Mouse (Mus musculus): ENCODE results near the gene Rhbg. TPM values are rescaled to one million over a fixed set of nuclear protein-coding genes. Genes with fewer than 3 reads are reported as not detected.

The Rhbg gene
- polyA plus RNA-seq, 1 experiment from 2014 or later = 0.19 TPM

DNA sequence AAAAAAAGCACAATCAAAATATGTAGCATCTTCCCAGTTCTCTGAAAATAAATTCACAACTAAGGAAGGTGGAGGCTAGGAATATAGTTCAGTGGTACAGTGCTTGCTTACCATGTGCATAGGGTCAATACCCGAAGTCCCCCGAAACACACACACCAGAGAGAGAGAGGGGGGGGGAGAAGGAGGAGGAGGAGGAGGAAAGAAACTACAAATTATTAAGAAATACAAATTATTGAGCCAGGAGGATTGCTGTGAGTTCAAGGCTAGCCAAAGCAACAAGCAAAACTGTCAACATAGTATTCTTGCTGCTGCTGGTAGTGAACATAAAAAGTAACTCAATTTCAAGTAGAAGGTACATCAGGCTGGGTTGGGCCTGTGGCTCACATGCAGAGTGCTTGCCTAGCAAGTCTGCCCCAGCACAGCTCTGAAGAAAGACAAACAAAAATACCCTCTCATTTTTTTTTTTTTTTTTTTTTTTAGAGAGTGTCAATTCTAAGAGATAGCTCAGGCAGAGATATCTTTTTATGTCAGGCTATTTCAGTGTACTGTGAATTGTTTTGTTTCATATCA, 54.9 kb downstream of the Rhbg start:
- H3K9ac ChIP-seq = no peak overlapping the region
- H3K4me1 ChIP-seq (replicated peaks) = peaks cover 11% of the 10 kb centered on the region
- WGBS = 45% methylated on average over 2 of the region's 2 CpGs
- H3K4me3 ChIP-seq = no peak overlapping the region
- no peak overlapping the region for H3K4me2 ChIP-seq
- peaks cover 97% of the 10 kb centered on the region for H3K27me3 ChIP-seq (replicated peaks)
- no peaks in the 10 kb centered on the region for H3K36me3 ChIP-seq
- H3K27ac ChIP-seq (ENCODE audit: poor library complexity, severe bottlenecking) = no peak overlapping the region
- ATAC-seq (ENCODE audit: insufficient number of reproducible peaks, low FRiP score) = no peak
- H3K9me3 ChIP-seq (replicated peaks) = no peaks in the 10 kb centered on the region

DNA sequence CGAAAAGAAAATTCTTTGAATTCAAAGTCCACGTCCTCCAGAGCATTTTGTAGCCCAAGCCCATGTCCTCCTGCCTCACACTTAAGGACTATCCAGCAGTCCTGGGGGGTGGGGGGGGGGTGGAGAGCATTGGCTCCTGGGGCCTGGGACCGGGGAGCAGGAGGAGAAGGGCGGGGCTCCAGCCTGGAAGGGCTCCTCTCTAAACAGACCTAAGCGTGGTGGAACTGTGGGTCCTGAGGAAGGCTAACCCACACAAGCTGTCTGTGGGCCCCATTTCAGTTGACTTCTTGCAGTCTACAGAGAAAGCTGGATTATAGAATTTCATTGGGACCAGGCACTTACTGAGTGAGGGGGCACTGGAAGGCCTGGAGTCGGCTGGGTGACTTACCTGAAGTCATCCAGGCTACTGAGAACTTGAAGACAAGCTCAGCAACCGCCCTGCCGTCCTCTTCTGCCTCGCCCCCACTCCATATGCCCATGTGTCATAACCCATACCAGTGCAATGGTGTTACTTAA, 55.9 kb downstream of the Rhbg start:
- WGBS = 2% methylated on average over 9 of the region's 9 CpGs
- Histone ChIP-seq H3K9me3 (replicated peaks) (no peaks in the 10 kb centered on the region; the same call in 1 of the 2 replicates), H3K9ac (no peak overlapping the region)

DNA sequence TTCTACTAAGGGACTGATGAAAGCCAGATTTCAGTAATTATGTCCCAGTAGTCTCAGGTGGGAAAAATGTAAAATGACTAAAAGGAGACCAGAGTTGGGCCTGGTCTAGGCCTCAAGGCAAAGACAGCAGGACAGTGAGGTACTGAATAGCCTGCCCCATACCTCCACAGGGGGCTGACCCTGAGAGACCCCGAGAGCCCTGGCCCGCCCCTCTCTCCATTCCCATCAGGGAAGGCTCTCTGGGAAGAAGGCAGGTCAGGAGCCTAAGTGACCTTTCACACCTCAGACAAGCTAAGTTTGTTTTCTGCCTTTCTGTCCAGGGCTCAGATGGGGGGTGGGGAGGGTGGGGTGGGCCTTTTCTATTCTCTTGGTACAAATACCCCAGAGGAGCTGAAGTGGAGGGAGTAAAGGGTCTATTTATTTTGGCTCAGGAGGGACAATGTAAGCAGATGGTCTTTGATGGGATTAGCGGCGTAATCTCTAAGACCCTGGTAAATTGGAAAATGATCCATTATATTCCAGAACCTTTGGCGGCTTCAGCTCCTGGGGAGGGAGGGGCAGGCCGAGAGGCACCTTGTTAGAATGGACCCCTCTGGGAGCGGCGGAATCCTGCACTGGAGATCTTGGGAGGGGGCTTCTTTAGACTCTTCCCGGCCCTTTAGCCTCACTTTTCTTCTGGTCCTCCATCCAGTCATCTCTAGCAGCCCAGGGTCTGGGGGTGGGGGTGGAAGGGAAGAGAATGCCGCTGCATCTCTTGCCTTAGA, 56.6 kb downstream of the Rhbg start:
- Histone ChIP-seq H3K9ac (no peak overlapping the region), H3K4me2 (no peak overlapping the region)

More for the DNA sequence above, 55.9 kb downstream of the Rhbg start:
- no peak overlapping the region for H3K4me2 ChIP-seq
- H3K36me3 ChIP-seq = no peaks in the 10 kb centered on the region
- ATAC-seq (ENCODE audit: insufficient number of reproducible peaks, low FRiP score) = no peak
- H3K27ac ChIP-seq (ENCODE audit: poor library complexity, severe bottlenecking) = no peak overlapping the region
- H3K4me3 ChIP-seq = no peak overlapping the region
- H3K27me3 ChIP-seq (replicated peaks) = peaks cover 97% of the 10 kb centered on the region
- peaks cover 11% of the 10 kb centered on the region for H3K4me1 ChIP-seq (replicated peaks)

More for the DNA sequence above, 56.6 kb downstream of the Rhbg start:
- no peak for ATAC-seq (ENCODE audit: insufficient number of reproducible peaks, low FRiP score)
- Histone ChIP-seq H3K27ac (ENCODE audit: poor library complexity, severe bottlenecking) (no peak overlapping the region), H3K36me3 (no peaks in the 10 kb centered on the region), H3K9me3 (replicated peaks) (no peaks in the 10 kb centered on the region; the same call in 1 of the 2 replicates), H3K27me3 (replicated peaks) (peaks cover 97% of the 10 kb centered on the region), H3K4me1 (replicated peaks) (peaks cover 11% of the 10 kb centered on the region), H3K4me3 (no peak overlapping the region)
- WGBS = 7% methylated on average over 10 of the region's 10 CpGs

Small RNAs within 50 kb of the gene (microRNA-seq; reads per million reads assigned to microRNA genes)
- gene Gm25641 (not detected), gene Mir3093 (not detected), gene Mir9-1 (not detected)

Other genes starting within 250 kb of the Rhbg start
- 0.08 and 0.17 TPM in 2 replicates for gene Hapln2, start 227.1 kb downstream of the Rhbg start, polyA plus RNA-seq (2016; fragmentation: Nextera tagmentation; extraction: Ambion mirVana)
- 19.2 and 19.7 TPM in 2 replicates for gene Gpatch4, start 211.6 kb downstream of the Rhbg start, polyA plus RNA-seq (2016; fragmentation: Nextera tagmentation; extraction: Ambion mirVana)
- gene Naxe, start 196.2 kb downstream of the Rhbg start, polyA plus RNA-seq (2016; fragmentation: Nextera tagmentation; extraction: Ambion mirVana) = 137 and 139 TPM in 2 replicates
- not detected in 2 replicates for gene Ttc24, start 176.4 kb downstream of the Rhbg start, polyA plus RNA-seq (2016; fragmentation: Nextera tagmentation; extraction: Ambion mirVana)
- 32.3 and 36.8 TPM in 2 replicates for gene Iqgap3, start 172.7 kb downstream of the Rhbg start, polyA plus RNA-seq (2016; fragmentation: Nextera tagmentation; extraction: Ambion mirVana)
- 53.5 and 56.6 TPM in 2 replicates for gene Mef2d, start 112.3 kb downstream of the Rhbg start, polyA plus RNA-seq (2016; fragmentation: Nextera tagmentation; extraction: Ambion mirVana)
- gene Gm38392, start 32.5 kb upstream of the Rhbg start, polyA plus RNA-seq (2016; fragmentation: Nextera tagmentation; extraction: Ambion mirVana) = not detected in 2 replicates
- 12.7 and 15.0 TPM in 2 replicates for gene Tsacc, start 42.3 kb upstream of the Rhbg start, polyA plus RNA-seq (2016; fragmentation: Nextera tagmentation; extraction: Ambion mirVana)
- gene Cct3, start 42.4 kb upstream of the Rhbg start, polyA plus RNA-seq (2016; fragmentation: Nextera tagmentation; extraction: Ambion mirVana) = 426 and 439 TPM in 2 replicates
- 167 and 172 TPM in 2 replicates for gene Glmp, start 70.3 kb upstream of the Rhbg start, polyA plus RNA-seq (2016; fragmentation: Nextera tagmentation; extraction: Ambion mirVana)
- 1.4 and 1.9 TPM in 2 replicates for gene Tmem79, start 81.4 kb upstream of the Rhbg start, polyA plus RNA-seq (2016; fragmentation: Nextera tagmentation; extraction: Ambion mirVana)
- 53.9 and 57.5 TPM in 2 replicates for gene Smg5, start 81.6 kb upstream of the Rhbg start, polyA plus RNA-seq (2016; fragmentation: Nextera tagmentation; extraction: Ambion mirVana)
- 3.6 and 4.3 TPM in 2 replicates for gene Paqr6, start 109.9 kb upstream of the Rhbg start, polyA plus RNA-seq (2016; fragmentation: Nextera tagmentation; extraction: Ambion mirVana)
- 0.10 TPM in 1 of 2 replicates, not detected in the other for gene Bglap3, start 118.0 kb upstream of the Rhbg start, polyA plus RNA-seq (2016; fragmentation: Nextera tagmentation; extraction: Ambion mirVana)
- not detected in 2 replicates for gene Bglap2, start 124.0 kb upstream of the Rhbg start, polyA plus RNA-seq (2016; fragmentation: Nextera tagmentation; extraction: Ambion mirVana)
- gene Bglap, start 129.8 kb upstream of the Rhbg start, polyA plus RNA-seq (2016; fragmentation: Nextera tagmentation; extraction: Ambion mirVana) = not detected in 2 replicates
- gene Pmf1, start 155.6 kb upstream of the Rhbg start, polyA plus RNA-seq (2016; fragmentation: Nextera tagmentation; extraction: Ambion mirVana) = 100 and 104 TPM in 2 replicates
- gene Slc25a44, start 170.4 kb upstream of the Rhbg start, polyA plus RNA-seq (2016; fragmentation: Nextera tagmentation; extraction: Ambion mirVana) = 14.1 and 14.3 TPM in 2 replicates
- gene Sema4a, start 206.5 kb upstream of the Rhbg start, polyA plus RNA-seq (2016; fragmentation: Nextera tagmentation; extraction: Ambion mirVana) = 0.92 and 1.3 TPM in 2 replicates